Mouse (Mus musculus): Measurements from ENCODE around the gene Atp6v0c.

- TF ChIP-seq MYOD1 (IDR thresholded peaks at IDR 0.05; ENCODE audit: control insufficient read depth, insufficient read length, low read depth), result no peak
- no peak for TF ChIP-seq CTCF (IDR thresholded peaks at IDR 0.05; ENCODE audit: control insufficient read depth, insufficient read depth, insufficient read length)
- TF ChIP-seq MAX (IDR thresholded peaks at IDR 0.05), result no peak
- TF ChIP-seq FOSL1 (IDR thresholded peaks at IDR 0.05; ENCODE audit: insufficient read depth, low read length, poor library complexity, severe bottlenecking), result no peak
Observed at GRCm38 (mm10) chr17:24171738-24172137, 2.2 kb upstream of the Atp6v0c start.
